Mouse (Mus musculus) embryonic facial prominence, embryonic 11.5 days (tissue): ENCODE measurements around the gene Gba. TPM values are rescaled to one million over a fixed set of nuclear protein-coding genes. Genes with fewer than 3 reads are reported as not detected.

Source experiments
- ATAC-seq: fragments of 200-750 bp; cut with Nextera tagmentation; replicated peaks from 2 replicates; pipeline ENCODE4 v1.8.0; 2017; ENCODE audit warnings: low read depth; ENCODE audit not compliant: insufficient number of reproducible peaks, low FRiP score, low TSS enrichment
- DNase-seq: peaks from one replicate; pipeline ENCODE4 v3.0.0-alpha.2; 2015; ENCODE audit warnings: low spot score
- H3K27ac ChIP-seq: fragments of 300-500 bp; sonication (generic); replicated peaks from 2 replicates; pipeline ENCODE4 v1.5.1; 2014; ENCODE audit warnings: mild to moderate bottlenecking, low read depth, low read length, control low read depth
- H3K27me3 ChIP-seq: fragments of 300-500 bp; sonication (generic); 2 replicates; pipeline ENCODE4 v1.6.1; 2014; ENCODE audit warnings: mild to moderate bottlenecking, low read length, moderate library complexity, mixed read lengths; ENCODE audit not compliant: control insufficient read depth, insufficient read depth
- H3K36me3 ChIP-seq: fragments of 300-500 bp; sonication (generic); replicated peaks from 2 replicates; pipeline ENCODE4 v1.6.1; 2014; ENCODE audit warnings: low read depth, mild to moderate bottlenecking, low read length, moderate library complexity, mixed read lengths; ENCODE audit not compliant: control insufficient read depth, insufficient read depth
- H3K4me1 ChIP-seq: fragments of 300-500 bp; sonication (generic); 2 replicates; pipeline ENCODE4 v1.6.1; 2014; ENCODE audit warnings: low read length, mixed read lengths; ENCODE audit not compliant: control insufficient read depth, insufficient read depth
- H3K4me2 ChIP-seq: fragments of 300-500 bp; sonication (generic); 2 replicates; pipeline ENCODE4 v1.6.1; 2014; ENCODE audit warnings: low read depth, mild to moderate bottlenecking, control low read depth, low read length, moderate library complexity
- H3K4me3 ChIP-seq: fragments of 300-500 bp; sonication (generic); 2 replicates; pipeline ENCODE4 v1.5.1; 2014; ENCODE audit warnings: low read depth, low read length, control low read depth
- H3K9ac ChIP-seq: fragments of 300-500 bp; sonication (generic); replicated peaks from 2 replicates; pipeline ENCODE4 v1.6.1; 2014; ENCODE audit warnings: mild to moderate bottlenecking, control low read depth, low read length
- H3K9me3 ChIP-seq: fragments of 300-500 bp; sonication (generic); replicated peaks from 2 replicates; pipeline ENCODE4 v1.6.1; 2016; ENCODE audit warnings: mild to moderate bottlenecking, low read length, inconsistent platforms, mixed read lengths; ENCODE audit not compliant: control insufficient read depth
- WGBS: fragments of 180-500 bp; shearing (Covaris S2); extraction: QIAGEN DNeasy Blood & Tissue Kit; methylation state at CpG from one replicate; pipeline ENCODE4 v1.1.7; 2014; 5-methylcytosine and 5-hydroxymethylcytosine counted together
- polyA plus RNA-seq: library from polyadenylated mRNA; unstranded; fragments of >200 nt; fragmentation: Nextera tagmentation; extraction: Ambion mirVana; gene quantifications from 2 replicates; pipeline ENCODE4 v1.2.1, GENCODE M21; 2014

The Gba gene
- polyA plus RNA-seq, 1 experiment from 2014 or later: 34.6 TPM

DNA sequence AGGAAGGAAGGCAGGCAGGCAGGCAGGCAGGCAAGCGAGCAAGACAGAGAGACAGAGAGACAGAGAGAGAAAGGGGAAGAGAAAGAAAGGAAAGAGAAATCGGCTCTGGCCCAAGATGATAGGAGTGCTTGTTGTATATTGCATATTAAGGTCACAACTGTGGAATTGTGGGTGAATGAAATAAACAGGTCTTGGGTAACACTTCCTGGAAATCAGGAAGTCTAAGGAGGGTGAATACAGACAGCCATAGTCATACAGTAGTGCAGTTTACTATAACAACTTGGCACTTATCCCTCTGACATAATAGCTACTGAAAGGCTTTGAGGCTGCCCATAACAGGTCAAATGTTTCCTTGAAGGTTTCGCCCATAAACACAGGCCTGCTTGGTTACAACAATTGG lies 2.9 kb upstream of the Gba start:
- DNase-seq (no peak), ATAC-seq (no peak)
- H3K4me3 ChIP-seq: no peak overlapping the region
- no peak overlapping the region for H3K9ac ChIP-seq
- no peaks in the 10 kb centered on the region for H3K9me3 ChIP-seq
- no peaks in the 10 kb centered on the region for H3K36me3 ChIP-seq
- no peak overlapping the region for H3K27ac ChIP-seq
- H3K4me2 ChIP-seq: no peak overlapping the region
- H3K4me1 ChIP-seq: 0 out of 2 replicates have a peak, but pooled peaks cover 2% of the 10 kb centered on the region
- 81% methylated on average over 3 of the region's 3 CpGs for WGBS
- no peaks in the 10 kb centered on the region for H3K27me3 ChIP-seq

DNA sequence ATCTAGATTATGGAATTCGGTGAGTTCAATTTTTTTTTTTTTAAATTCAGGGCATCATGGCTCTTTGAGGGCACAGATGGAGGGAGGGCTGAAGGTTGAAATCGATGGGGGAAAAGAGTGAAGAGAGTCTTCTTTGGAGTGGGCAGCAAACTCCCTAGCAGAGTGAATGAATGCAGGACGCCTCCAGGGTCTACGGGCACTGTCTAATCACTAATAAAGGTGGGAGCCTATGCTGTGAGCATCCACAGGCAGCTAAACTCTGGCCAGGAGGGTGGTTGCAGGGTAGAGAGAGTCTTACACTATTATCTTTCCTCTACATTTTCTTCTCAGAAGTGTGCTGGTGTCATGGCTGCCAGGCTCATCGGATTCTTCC lies 400 bp downstream of the Gba start:
- WGBS: 47% methylated on average over 5 of the region's 5 CpGs
- ATAC-seq: no peak
- no peak overlapping the region for H3K27ac ChIP-seq

DNA sequence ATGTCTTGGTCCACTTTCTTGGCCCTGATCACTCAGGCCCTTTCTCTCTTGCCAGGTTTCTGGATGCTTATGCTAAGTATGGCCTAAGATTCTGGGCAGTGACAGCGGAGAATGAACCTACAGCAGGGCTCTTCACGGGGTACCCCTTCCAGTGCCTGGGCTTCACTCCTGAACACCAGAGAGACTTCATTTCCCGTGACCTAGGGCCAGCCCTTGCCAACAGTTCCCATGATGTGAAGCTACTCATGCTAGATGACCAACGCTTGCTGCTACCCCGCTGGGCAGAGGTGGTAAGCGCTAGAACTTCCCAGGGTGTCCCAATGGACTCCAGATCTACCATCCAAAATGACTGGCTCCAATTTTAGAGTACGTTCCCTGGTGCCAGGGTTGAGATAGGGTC lies 3.4 kb downstream of the Gba start:
- no peak for ATAC-seq
- Histone ChIP-seq H3K4me2 (no peak overlapping the region), H3K36me3 (peaks cover 6% of the 10 kb centered on the region), H3K27me3 (no peaks in the 10 kb centered on the region), H3K9ac (no peak overlapping the region), H3K4me3 (no peak overlapping the region), H3K27ac (no peak overlapping the region), H3K4me1 (no peaks in the 10 kb centered on the region), H3K9me3 (no peaks in the 10 kb centered on the region)
- DNase-seq: no peak
- 96% methylated on average over 7 of the region's 7 CpGs for WGBS

More for the DNA sequence above, 400 bp downstream of the Gba start:
- Histone ChIP-seq H3K9me3 (no peaks in the 10 kb centered on the region), H3K4me3 (peak overlapping the region; percentile 49), H3K36me3 (peaks cover 6% of the 10 kb centered on the region), H3K4me2 (peak overlapping the region; percentile 47), H3K27me3 (no peaks in the 10 kb centered on the region), H3K9ac (peak overlapping the region; percentile 42), H3K4me1 (no peaks in the 10 kb centered on the region)
- no peak for DNase-seq

DNA sequence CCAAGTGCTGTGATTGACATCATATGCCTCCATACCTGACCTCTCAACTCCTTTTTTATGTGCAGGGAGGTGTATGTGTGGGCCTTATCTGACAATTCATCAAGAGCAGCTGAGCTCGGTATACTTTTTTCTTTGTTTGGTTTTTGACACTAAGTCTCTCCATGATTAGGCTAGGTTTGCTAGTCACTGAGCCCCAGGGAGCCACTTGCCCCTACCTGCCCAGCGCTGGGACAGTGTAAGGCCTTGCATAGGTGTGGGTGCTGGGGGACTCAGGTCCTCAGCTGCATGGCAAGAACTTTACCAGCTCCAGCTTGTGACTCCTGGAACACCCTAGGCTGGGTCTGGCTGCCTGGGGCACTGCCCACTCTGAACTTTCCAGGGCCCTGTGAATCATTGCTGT lies 4.0 kb downstream of the Gba start:
- no peak overlapping the region for H3K9ac ChIP-seq
- no peak overlapping the region for H3K4me2 ChIP-seq
- H3K36me3 ChIP-seq: peaks cover 6% of the 10 kb centered on the region
- no peak for DNase-seq
- H3K27me3 ChIP-seq: no peaks in the 10 kb centered on the region
- H3K4me1 ChIP-seq: no peaks in the 10 kb centered on the region
- H3K4me3 ChIP-seq: no peak overlapping the region
- no peak for ATAC-seq
- no peak overlapping the region for H3K27ac ChIP-seq
- no peaks in the 10 kb centered on the region for H3K9me3 ChIP-seq
- WGBS: 94% methylated on average over 2 of the region's 2 CpGs

DNA sequence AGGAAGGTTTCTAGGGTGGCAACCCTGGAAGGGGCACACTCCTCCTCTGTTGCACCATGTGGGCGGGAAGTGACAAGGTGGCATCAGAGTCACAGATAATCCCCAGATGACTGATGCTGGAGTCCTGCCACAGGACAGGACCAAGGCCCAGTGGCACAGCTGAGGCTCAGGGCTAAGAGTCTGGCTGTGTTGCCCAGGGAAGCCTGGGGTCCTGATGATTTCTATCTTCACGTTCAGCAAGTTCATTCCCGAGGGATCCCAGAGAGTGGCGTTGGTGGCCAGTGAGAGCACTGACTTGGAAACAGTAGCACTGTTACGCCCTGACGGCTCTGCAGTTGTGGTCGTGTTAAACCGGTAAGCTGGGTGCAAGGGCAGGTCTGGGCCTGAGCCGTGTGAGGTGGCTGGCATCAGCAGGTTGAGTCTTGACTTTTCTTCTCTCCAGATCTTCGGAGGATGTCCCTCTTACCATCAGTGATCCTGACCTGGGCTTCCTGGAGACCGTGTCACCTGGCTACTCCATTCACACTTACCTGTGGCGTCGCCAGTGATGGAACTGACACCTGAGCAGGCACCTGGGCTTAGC lies 5.4 kb downstream of the Gba start:
- Histone ChIP-seq H3K4me3 (no peak overlapping the region), H3K27ac (no peak overlapping the region), H3K4me1 (no peaks in the 10 kb centered on the region), H3K36me3 (peaks cover 6% of the 10 kb centered on the region), H3K9me3 (no peaks in the 10 kb centered on the region), H3K9ac (no peak overlapping the region), H3K27me3 (no peaks in the 10 kb centered on the region), H3K4me2 (no peak overlapping the region)
- ATAC-seq (no peak), DNase-seq (no peak)
- WGBS: 92% methylated on average over 13 of the region's 13 CpGs

DNA sequence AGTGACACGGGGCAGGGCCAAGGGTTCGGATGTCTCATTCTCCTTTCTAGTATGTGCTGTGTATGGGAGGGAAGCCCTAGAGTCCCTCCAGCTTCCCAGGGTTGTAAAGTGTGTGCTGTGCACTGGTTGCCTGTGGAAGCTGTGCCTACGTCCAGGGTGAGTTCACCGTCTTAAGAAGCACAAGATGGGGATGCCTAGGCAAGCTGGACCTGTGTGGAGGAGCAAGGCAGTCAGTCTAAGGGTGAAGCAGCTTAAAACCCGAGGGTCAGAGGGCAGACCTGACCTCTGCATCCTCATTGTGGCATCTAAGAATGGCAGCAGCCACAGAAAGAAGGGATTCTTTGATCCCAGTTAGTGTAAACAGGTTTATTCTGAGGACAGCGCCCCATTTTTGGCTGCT lies 6.0 kb downstream of the Gba start:
- Histone ChIP-seq H3K27ac (no peak overlapping the region), H3K9me3 (no peaks in the 10 kb centered on the region), H3K4me2 (no peak overlapping the region), H3K4me3 (no peak overlapping the region), H3K27me3 (no peaks in the 10 kb centered on the region), H3K9ac (no peak overlapping the region), H3K4me1 (no peaks in the 10 kb centered on the region), H3K36me3 (peaks cover 6% of the 10 kb centered on the region)
- 84% methylated on average over 6 of the region's 6 CpGs for WGBS
- ATAC-seq: no peak
- DNase-seq: no peak

DNA sequence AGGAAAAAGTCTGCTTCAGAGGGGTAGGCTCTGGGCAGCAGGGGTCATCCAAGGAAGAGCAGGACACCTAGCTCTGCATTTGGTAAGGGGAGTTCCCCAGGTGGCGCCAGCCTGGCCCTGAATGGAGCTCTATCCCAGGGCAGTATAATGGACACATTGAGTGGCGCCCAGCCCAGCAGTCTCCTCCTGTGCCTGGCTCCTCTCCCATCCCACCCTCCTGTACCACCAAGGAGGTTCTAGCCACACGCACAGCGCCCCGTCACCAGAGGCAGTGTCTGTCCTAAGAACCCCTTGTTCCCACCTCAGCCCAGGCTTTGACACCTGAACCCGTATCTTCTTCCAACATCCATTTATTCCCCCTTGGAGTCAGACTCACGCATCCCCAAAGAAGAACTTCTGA lies 7.0 kb downstream of the Gba start:
- no peaks in the 10 kb centered on the region for H3K4me1 ChIP-seq
- no peak overlapping the region for H3K4me2 ChIP-seq
- H3K9me3 ChIP-seq: no peaks in the 10 kb centered on the region
- no peak for ATAC-seq
- no peak overlapping the region for H3K4me3 ChIP-seq
- DNase-seq: no peak
- H3K36me3 ChIP-seq: peaks cover 6% of the 10 kb centered on the region
- WGBS: 92% methylated on average over 7 of the region's 7 CpGs
- H3K9ac ChIP-seq: no peak overlapping the region
- no peak overlapping the region for H3K27ac ChIP-seq
- no peaks in the 10 kb centered on the region for H3K27me3 ChIP-seq

DNA sequence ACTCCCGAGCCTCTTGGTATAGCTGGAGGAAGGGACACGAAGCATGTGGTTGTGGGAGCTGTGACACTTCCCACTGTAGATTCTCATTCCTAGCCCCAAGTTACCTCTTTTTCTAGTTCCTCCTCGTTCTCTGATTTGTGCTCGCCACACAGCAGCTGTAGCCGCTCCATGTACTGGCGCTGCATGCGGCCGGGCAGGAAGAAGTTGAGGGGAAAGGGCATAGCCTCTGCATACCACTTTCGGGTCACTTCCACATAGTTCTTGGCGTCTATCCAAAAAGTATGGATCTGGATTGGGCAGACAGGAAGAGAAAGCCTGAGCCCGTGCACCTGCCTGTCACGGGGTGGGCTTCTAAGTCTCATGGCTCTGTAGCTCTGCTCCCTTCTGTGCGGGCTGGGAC lies 7.4 kb downstream of the Gba start:
- no peak for ATAC-seq
- H3K27ac ChIP-seq: no peak overlapping the region
- H3K4me1 ChIP-seq: no peaks in the 10 kb centered on the region
- H3K27me3 ChIP-seq: no peaks in the 10 kb centered on the region
- H3K9ac ChIP-seq: no peak overlapping the region
- H3K36me3 ChIP-seq: peaks cover 6% of the 10 kb centered on the region
- no peak for DNase-seq
- 89% methylated on average over 13 of the region's 13 CpGs for WGBS
- H3K9me3 ChIP-seq: no peaks in the 10 kb centered on the region
- H3K4me2 ChIP-seq: no peak overlapping the region
- no peak overlapping the region for H3K4me3 ChIP-seq
